Mouse (Mus musculus) forebrain, embryonic 15.5 days (tissue): Measurements from ENCODE around the gene Prdx3. TPM values are rescaled to one million over a fixed set of nuclear protein-coding genes. Genes with fewer than 3 reads are reported as not detected.

Experiments
- ATAC-seq: fragments of 200-750 bp; cut with Nextera tagmentation; replicated peaks from 2 replicates; pipeline ENCODE4 v1.8.0; 2017; ENCODE audit warnings: mild to moderate bottlenecking, moderate TSS enrichment, moderate library complexity
- H3K27ac ChIP-seq: fragments of 300-500 bp; sonication (generic); replicated peaks from 2 replicates; pipeline ENCODE4 v1.5.1; 2015; ENCODE audit warnings: mild to moderate bottlenecking, inconsistent platforms
- H3K27me3 ChIP-seq: fragments of 300-500 bp; sonication (generic); 2 replicates; pipeline ENCODE4 v1.6.1; 2015; ENCODE audit warnings: inconsistent platforms
- H3K36me3 ChIP-seq: fragments of 300-500 bp; sonication (generic); 2 replicates; pipeline ENCODE4 v1.6.1; 2015; ENCODE audit warnings: mild to moderate bottlenecking, inconsistent platforms
- H3K4me1 ChIP-seq: fragments of 300-500 bp; sonication (generic); 2 replicates; pipeline ENCODE4 v1.6.1; 2015; ENCODE audit warnings: inconsistent platforms
- H3K4me2 ChIP-seq: fragments of 300-500 bp; sonication (generic); replicated peaks from 2 replicates; pipeline ENCODE4 v1.6.1; 2015; ENCODE audit warnings: mild to moderate bottlenecking, inconsistent platforms
- H3K4me3 ChIP-seq: fragments of 300-500 bp; sonication (generic); 2 replicates; pipeline ENCODE4 v1.5.1; 2015; ENCODE audit warnings: mild to moderate bottlenecking, inconsistent platforms
- H3K9ac ChIP-seq: fragments of 300-500 bp; sonication (generic); replicated peaks from 2 replicates; pipeline ENCODE4 v1.6.1; 2015; ENCODE audit warnings: mild to moderate bottlenecking, inconsistent platforms
- H3K9me3 ChIP-seq: fragments of 300-500 bp; sonication (generic); 2 replicates; pipeline ENCODE4 v1.6.1; 2016; ENCODE audit warnings: inconsistent platforms
- WGBS: fragments of 180-500 bp; shearing (Covaris S2); methylation state at CpG from one replicate; pipeline ENCODE4 v1.1.7; 2015; ENCODE audit warnings: mixed read lengths; 5-methylcytosine and 5-hydroxymethylcytosine counted together
- polyA plus RNA-seq: library from polyadenylated mRNA; unstranded; fragments of >200 nt; fragmentation: Nextera tagmentation; extraction: Ambion mirVana; gene quantifications from 2 replicates; pipeline ENCODE4 v1.2.1, GENCODE M21; 2015

Gene Prdx3
- polyA plus RNA-seq = 71.1 and 72.9 TPM in 2 replicates

DNA sequence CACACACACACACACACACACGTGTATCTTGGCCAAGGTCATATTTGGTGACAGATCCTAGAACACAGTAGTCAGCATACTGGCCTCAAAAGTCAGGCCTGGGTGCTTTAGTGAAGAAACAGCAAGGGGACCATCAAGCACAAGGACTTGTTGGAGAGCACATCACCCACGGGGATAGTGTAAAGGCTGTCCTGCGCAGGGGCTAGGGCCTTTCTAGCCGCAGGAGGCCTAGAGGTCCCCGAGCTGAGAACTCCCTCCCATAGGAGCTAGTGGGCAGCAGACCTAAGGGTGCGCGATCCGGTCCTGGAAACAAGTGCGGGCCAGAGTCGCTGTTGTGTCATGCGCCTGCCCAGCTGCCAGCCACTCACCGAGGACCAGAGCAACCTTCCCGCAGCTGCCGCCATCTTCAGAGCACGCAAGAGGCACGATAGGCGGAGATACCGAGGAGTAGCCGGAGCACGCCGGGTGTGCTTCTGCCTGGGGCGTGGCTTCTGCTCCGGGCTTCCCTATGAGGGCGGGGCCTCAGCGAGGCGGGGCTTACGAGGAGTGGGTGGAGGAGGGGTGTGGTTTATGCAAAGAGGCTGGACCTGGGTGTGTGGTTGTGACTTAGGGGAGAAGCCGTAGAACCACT lies at the start of gene Prdx3:
TSS of gene Prdx3 (minus strand) at position 493 of the 631 bp plus-strand sequence.
- Histone ChIP-seq H3K4me2 (peak within 1 kb of the TSS; percentile 59), H3K4me1 (peaks cover 8% of the 10 kb centered on the region; the same call in 1 of the 2 replicates), H3K27ac (peak within 1 kb of the TSS; percentile 69), H3K9ac (peak within 1 kb of the TSS; percentile 62), H3K4me3 (peak within 1 kb of the TSS; percentile 61), H3K27me3 (no peaks in the 10 kb centered on the region), H3K9me3 (no peaks in the 10 kb centered on the region), H3K36me3 (peaks cover 7% of the 10 kb centered on the region; the same call in 1 of the 2 replicates)
- whole genome bisulfite sequencing = under 1% methylated on average over 28 of the region's 28 CpGs
- peak; percentile 98 for ATAC-seq

DNA sequence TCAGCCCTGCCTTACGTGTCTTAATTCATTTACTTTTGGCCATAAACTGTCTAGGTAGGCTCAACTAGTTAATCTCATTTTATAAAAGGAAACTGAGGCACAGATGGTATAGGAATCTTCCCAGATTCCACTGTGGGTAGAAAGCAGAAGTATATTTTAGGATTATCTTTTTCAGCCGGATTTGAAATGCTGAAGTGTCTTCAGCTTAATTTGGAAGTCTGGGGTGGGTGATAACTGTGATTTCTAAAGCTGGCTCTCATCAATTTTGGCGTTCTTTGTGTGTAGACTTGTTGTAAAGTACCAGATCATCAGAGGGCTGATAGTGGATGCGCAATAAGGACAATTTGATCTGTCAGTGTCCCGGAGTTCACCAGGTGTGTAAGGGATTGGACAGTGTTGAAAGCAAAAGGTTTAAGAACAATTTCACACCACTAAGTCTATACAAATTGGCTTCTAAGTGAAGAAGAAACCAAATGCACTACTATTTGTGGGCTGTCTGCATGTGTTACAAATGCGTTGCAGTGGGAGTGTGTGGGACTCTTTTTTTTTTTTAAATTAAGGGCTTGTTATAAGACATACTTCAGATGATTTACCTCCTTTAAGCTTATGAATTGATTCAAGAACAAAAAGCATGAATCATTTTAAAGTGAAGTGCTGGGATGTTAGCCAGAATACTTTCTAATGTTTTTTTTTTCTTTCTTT lies 42.7 kb upstream of the Prdx3 start:
- ATAC-seq = no peak
- Histone ChIP-seq H3K4me1 (no peaks in the 10 kb centered on the region), H3K4me2 (no peak overlapping the region), H3K9ac (no peak overlapping the region), H3K9me3 (no peaks in the 10 kb centered on the region), H3K4me3 (no peak overlapping the region), H3K27ac (no peak overlapping the region), H3K36me3 (no peaks in the 10 kb centered on the region), H3K27me3 (no peaks in the 10 kb centered on the region)
- WGBS = 86% methylated on average over 6 of the region's 6 CpGs

DNA sequence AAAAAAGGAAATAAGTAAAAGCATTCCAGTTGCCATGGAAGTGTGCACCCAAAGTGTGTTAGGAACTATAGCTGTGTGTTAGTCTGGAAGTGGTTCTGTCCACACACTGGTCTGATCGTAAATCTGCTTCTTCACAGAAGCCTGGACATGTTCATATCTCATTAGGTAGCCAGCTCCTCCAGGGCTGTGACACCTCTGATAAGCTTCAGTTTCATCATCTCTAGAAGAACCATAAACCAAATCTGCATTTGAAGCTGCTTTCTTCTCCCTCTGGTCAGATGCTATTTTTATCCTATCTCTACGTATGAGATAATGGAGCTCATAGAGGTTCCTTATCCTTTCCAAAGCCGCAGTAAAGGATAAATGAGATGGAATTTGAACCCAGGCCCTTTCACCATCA lies 41.5 kb upstream of the Prdx3 start:
- H3K27me3 ChIP-seq = no peaks in the 10 kb centered on the region
- ATAC-seq = no peak
- no peaks in the 10 kb centered on the region for H3K9me3 ChIP-seq
- no peaks in the 10 kb centered on the region for H3K36me3 ChIP-seq
- H3K4me1 ChIP-seq = no peaks in the 10 kb centered on the region
- no peak overlapping the region for H3K4me3 ChIP-seq
- H3K4me2 ChIP-seq = no peak overlapping the region
- no peak overlapping the region for H3K27ac ChIP-seq
- no peak overlapping the region for H3K9ac ChIP-seq
- 93% methylated on average over 3 of the region's 3 CpGs for WGBS

DNA sequence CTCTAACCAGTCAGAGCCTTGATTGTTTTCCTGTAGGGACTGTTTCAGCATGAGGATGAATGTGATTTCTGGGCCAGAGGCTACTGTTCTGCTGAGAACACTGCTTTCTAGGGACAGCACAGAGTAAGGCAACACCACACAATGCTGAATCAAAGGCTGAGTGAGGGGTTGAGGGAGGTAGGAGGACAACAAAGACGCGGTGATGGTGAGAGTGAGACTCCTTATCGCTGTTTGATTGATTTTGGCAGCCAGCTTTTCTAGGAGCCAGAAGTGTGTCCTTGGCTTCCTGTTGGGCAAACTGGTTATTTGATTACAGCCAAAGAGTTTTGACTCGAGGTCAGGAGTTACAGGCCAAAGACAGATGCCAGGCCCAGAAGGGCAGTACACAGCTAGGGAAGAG lies 40.9 kb upstream of the Prdx3 start:
- Histone ChIP-seq H3K9me3 (no peaks in the 10 kb centered on the region), H3K27ac (no peak overlapping the region), H3K27me3 (no peaks in the 10 kb centered on the region), H3K36me3 (no peaks in the 10 kb centered on the region), H3K4me3 (no peak overlapping the region), H3K4me2 (no peak overlapping the region), H3K4me1 (no peaks in the 10 kb centered on the region), H3K9ac (no peak overlapping the region)
- ATAC-seq = no peak
- 80% methylated on average over 4 of the region's 4 CpGs for WGBS

DNA sequence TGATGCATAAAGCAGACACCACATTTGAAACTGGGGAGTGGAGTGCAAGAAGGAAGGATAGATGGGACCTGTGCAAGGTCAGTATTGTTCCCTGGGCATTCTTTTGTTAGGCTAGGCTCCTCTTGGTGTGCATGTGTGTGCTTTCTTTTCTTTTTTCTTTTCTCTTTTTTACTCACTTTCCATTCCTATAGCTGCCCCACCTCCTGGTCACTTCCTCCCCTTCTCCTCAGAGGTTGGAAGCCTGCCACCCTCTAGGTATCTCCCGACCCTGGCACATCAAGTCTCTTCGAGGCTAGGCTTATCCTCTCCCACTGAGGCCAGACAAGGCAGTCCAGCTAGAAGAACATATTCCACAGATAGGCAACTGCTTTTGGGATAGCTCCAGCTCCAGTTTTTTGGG lies 37.3 kb upstream of the Prdx3 start:
- Histone ChIP-seq H3K27me3 (no peaks in the 10 kb centered on the region), H3K9me3 (no peaks in the 10 kb centered on the region), H3K4me2 (no peak overlapping the region), H3K27ac (no peak overlapping the region), H3K4me3 (no peak overlapping the region), H3K36me3 (no peaks in the 10 kb centered on the region), H3K4me1 (no peaks in the 10 kb centered on the region), H3K9ac (no peak overlapping the region)
- WGBS = 82% methylated on average over 2 of the region's 2 CpGs
- no peak for ATAC-seq

DNA sequence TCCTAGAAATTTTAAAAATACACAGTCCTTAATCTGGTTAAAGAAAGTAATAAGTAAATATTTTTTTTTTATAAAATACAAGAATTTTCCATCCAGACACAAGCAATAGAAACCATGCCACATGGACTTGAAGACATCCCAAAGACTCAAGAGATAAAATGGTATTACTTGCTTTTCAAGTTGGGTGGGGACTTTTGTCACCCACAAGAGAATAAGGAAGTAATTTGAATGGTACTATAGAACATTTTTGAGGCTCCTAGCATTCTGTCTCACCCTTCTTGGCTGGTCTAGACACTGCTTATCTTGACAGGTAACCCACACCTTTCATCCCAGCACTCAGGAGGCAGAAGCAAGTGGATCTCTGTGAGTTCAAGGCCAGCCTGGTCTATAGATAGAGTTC lies 35.9 kb upstream of the Prdx3 start:
- H3K27me3 ChIP-seq = no peaks in the 10 kb centered on the region
- ATAC-seq = no peak
- H3K9ac ChIP-seq = no peak overlapping the region
- H3K9me3 ChIP-seq = no peaks in the 10 kb centered on the region
- H3K4me1 ChIP-seq = no peaks in the 10 kb centered on the region
- H3K4me3 ChIP-seq = no peak overlapping the region
- H3K36me3 ChIP-seq = no peaks in the 10 kb centered on the region
- H3K27ac ChIP-seq = no peak overlapping the region
- no peak overlapping the region for H3K4me2 ChIP-seq

DNA sequence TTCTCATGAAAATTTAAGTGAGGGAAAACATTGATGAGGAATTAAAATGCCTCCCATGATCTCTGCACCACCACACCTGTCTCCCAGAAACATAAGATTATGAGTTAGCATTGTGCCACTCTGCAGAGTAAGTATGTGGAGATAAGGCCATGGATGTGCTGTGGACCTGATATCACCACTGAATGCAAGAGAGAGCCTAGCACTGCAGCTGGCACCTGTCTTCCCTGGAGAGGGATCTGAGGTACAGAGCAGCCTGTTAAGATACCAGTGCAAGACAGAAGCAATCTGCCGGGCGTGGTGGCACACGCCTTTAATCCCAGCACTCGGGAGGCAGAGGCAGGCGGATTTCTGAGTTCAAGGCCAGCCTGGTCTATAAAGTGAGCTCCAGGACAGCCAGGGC lies 31.1 kb upstream of the Prdx3 start:
- Histone ChIP-seq H3K4me1 (no peaks in the 10 kb centered on the region), H3K27ac (no peak overlapping the region), H3K4me3 (no peak overlapping the region), H3K9me3 (no peaks in the 10 kb centered on the region), H3K4me2 (no peak overlapping the region), H3K9ac (no peak overlapping the region), H3K27me3 (no peaks in the 10 kb centered on the region), H3K36me3 (no peaks in the 10 kb centered on the region)
- WGBS = 95% methylated on average over 5 of the region's 5 CpGs
- ATAC-seq = no peak

DNA sequence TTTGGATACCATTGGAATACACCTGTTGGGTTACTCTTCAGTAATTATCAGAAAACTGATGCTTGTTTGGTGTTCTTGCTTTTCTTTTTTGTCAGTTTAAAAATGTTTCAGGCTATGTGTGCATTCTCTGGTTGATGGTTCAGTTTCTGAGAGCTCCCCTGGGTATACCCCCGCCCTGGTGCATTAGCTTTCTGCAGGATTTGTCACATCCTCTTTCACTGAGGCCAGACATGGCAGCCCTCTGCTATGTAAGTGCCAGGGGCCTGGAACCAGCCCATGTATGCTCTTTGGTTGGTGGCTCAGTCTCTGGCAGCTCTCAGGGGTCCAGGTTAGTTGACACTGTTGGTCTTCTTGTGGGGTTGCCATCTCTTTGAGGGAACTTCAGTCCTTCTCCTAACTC lies 29.6 kb upstream of the Prdx3 start:
- no peaks in the 10 kb centered on the region for H3K4me1 ChIP-seq
- no peak for ATAC-seq
- H3K4me2 ChIP-seq = no peak overlapping the region
- H3K27ac ChIP-seq = no peak overlapping the region
- no peaks in the 10 kb centered on the region for H3K36me3 ChIP-seq
- no peak overlapping the region for H3K4me3 ChIP-seq
- no peak overlapping the region for H3K9ac ChIP-seq
- 97% methylated on average over 1 of the region's 1 CpGs for WGBS
- H3K27me3 ChIP-seq = no peaks in the 10 kb centered on the region
- no peaks in the 10 kb centered on the region for H3K9me3 ChIP-seq

DNA sequence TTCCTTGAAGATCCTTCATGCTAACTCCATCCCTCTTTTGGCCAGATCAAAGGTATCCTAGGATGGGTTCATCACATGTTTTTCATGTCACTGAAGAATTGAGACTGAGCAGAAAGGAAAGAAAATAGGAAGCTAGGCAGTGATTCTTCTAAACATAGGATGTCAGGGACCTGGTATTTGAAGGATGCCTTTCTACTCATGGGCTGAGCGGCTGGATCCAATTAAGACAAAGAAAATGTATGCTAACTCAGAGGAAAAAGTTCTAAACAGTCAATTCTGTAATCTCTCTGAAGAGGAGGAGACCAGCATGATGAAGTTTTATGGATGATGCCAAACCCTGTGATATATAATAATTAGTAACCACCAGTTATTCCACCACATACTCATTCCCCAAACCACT lies 28.8 kb upstream of the Prdx3 start:
- no peak for ATAC-seq
- H3K27ac ChIP-seq = no peak overlapping the region
- H3K4me1 ChIP-seq = no peaks in the 10 kb centered on the region
- H3K36me3 ChIP-seq = no peaks in the 10 kb centered on the region
- no peaks in the 10 kb centered on the region for H3K9me3 ChIP-seq
- H3K4me2 ChIP-seq = no peak overlapping the region
- 78% methylated on average over 1 of the region's 1 CpGs for WGBS
- H3K4me3 ChIP-seq = no peak overlapping the region
- H3K27me3 ChIP-seq = no peaks in the 10 kb centered on the region
- no peak overlapping the region for H3K9ac ChIP-seq

DNA sequence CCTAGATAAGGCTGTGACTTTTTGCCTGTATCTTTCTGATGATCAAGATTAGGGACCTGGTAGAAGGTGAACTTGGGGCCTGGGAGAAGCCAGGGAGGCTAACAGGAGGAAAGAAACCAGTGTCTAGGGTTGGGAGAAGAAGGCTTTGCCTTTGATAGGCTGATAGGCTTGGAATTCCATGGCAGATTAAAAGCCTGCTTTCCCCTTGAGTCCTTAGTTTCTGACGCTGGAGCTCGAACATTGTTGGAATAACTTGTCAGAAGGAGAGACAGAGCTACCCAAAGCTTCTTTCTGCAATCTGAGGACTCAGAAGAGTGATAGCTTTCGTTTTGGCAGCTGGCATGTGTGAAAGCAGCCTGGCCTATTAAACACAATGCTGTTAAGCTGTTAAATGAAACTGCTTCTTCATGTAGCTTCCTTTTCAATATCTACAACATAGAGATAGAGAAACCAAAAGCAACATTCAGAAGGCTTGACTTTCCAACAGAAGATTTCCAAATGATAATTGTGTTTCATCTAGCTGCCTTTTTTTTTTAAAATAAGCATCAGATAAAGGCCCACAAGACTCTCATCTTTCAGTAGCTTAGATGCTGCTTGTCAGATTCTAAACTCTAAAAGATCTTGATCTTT lies 21.0 kb upstream of the Prdx3 start:
- Histone ChIP-seq H3K27me3 (no peaks in the 10 kb centered on the region), H3K27ac (no peak overlapping the region), H3K36me3 (no peaks in the 10 kb centered on the region), H3K9me3 (no peaks in the 10 kb centered on the region), H3K4me1 (peaks cover 20% of the 10 kb centered on the region), H3K4me2 (no peak overlapping the region), H3K4me3 (no peak overlapping the region), H3K9ac (no peak overlapping the region)
- ATAC-seq = no peak
- WGBS = 33% methylated on average over 3 of the region's 3 CpGs

DNA sequence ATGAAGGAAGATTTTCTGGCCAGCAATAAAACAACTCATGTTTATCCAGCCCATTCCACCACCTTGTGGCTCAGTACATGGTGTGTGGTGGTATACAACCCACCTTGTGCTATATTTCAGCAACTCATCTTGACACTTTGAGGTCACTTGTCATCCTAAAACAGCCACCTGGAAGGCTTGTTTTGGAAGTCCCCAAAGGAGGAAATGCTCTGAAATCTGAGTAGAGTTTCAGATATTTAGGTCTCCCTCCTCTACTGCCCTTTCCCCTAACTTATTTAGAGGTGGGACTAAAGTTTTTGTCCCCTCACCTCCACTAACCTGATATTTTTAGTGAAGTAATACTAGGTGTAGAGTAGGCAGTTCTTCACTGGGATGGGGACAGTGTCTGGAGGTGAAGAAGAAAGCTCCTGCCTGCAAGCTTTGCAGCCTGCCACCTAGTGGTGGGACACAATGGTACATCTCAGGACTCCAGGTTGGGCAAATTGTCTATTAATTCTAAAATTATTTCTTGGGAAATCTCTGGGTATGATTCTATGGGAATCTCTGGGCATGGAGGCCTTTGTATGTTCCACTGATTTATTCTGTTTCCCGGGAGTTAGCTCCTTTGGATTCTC lies 17.7 kb upstream of the Prdx3 start:
- no peak overlapping the region for H3K27ac ChIP-seq
- H3K27me3 ChIP-seq = no peaks in the 10 kb centered on the region
- peak overlapping the region; percentile 93 for H3K4me3 ChIP-seq
- H3K36me3 ChIP-seq = no peaks in the 10 kb centered on the region
- no peaks in the 10 kb centered on the region for H3K9me3 ChIP-seq
- WGBS = 33% methylated on average over 1 of the region's 1 CpGs
- 0 out of 2 replicates have a peak overlapping the region, but pooled peaks have one; percentile 74 for H3K9ac ChIP-seq
- peaks cover 27% of the 10 kb centered on the region for H3K4me1 ChIP-seq
- no peak for ATAC-seq
- H3K4me2 ChIP-seq = peak overlapping the region; percentile 64

DNA sequence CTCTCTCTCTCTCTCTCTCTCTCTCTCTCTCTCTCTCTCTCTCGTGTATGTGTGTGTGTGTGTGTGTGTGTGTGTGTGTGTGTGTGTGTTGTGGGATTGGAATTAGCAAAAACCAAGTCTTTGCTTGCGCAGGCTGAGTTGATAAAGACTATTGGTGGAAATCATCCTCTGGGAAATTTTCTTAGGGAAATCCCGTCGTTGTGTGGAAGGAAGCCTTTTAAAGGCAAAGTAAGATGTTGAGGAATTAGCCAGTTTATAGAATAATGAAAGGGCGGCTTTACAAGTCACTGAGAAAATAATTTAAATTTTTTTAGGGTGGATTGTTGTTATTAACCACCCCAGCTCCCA lies 16.7 kb upstream of the Prdx3 start:
- peaks cover 27% of the 10 kb centered on the region for H3K4me1 ChIP-seq
- no peaks in the 10 kb centered on the region for H3K27me3 ChIP-seq
- H3K4me2 ChIP-seq = peak overlapping the region; percentile 64
- ATAC-seq = no peak
- 9% methylated on average over 4 of the region's 5 CpGs for WGBS
- H3K4me3 ChIP-seq = peak overlapping the region; percentile 93
- no peak overlapping the region for H3K27ac ChIP-seq
- no peaks in the 10 kb centered on the region for H3K9me3 ChIP-seq
- H3K9ac ChIP-seq = peak overlapping the region; percentile 74; the same call in 1 of the 2 replicates
- no peaks in the 10 kb centered on the region for H3K36me3 ChIP-seq
